Mouse (Mus musculus): ENCODE data around the gene Msx3. TPM values are rescaled to one million over a fixed set of nuclear protein-coding genes. Genes with fewer than 3 reads are reported as not detected.

Gene Msx3
- polyA plus RNA-seq, 1 experiment from 2014 or later = 0.10 TPM

DNA sequence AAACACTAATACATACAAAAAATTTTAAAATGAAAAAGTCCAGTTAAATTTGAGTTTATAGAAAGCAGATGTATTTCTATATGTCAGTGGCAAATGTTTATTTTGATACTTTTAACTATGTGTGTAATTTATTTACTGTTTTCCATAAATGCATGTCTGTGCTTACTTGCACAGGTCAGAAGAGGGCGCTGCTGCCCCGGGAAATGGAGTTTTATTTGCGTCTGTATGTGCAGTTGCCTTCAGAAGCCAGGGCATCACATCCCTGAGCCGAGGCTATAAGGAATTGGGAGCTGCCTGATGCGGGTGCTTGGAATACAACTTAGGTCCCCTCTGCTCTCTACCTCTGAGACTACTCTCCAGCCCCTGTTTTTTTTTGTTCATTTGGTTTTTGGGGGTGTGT is 29.8 kb upstream of the Msx3 start:
- no peak overlapping the region for H3K27ac ChIP-seq
- no peak overlapping the region for H3K4me3 ChIP-seq (replicated peaks)
- no peaks in the 10 kb centered on the region for H3K9me3 ChIP-seq
- no peaks in the 10 kb centered on the region for H3K36me3 ChIP-seq
- H3K27me3 ChIP-seq = peaks cover 57% of the 10 kb centered on the region
- 4% methylated on average over 5 of the region's 5 CpGs for WGBS
- H3K4me2 ChIP-seq = no peak overlapping the region
- H3K4me1 ChIP-seq (replicated peaks) = peaks cover 13% of the 10 kb centered on the region
- ATAC-seq (ENCODE audit: insufficient number of reproducible peaks, insufficient read depth, low FRiP score, low TSS enrichment, low read depth) = no peak
- H3K9ac ChIP-seq (replicated peaks) = no peak overlapping the region

DNA sequence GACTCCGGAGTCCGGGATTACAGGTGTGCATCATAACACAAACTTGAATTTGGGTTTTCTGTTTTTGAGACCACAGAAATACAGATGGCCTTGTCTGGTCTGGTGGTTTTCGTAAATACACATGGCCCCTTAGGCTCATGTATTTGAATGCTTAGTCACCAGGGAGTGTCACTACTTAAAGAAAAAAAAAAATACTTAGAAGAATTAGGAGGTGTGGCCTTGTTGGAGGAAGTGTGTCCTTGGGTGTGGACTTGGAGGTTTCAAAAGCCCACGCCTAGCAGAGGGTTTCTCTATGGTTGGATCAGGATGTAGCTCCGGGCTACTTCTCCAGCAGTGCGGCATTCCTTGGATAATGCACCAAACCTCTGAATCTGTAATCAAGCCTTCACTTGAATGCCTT is 28.8 kb upstream of the Msx3 start:
- ATAC-seq (ENCODE audit: insufficient number of reproducible peaks, insufficient read depth, low FRiP score, low TSS enrichment, low read depth) = no peak
- Histone ChIP-seq H3K9ac (replicated peaks) (no peak overlapping the region), H3K27me3 (peaks cover 49% of the 10 kb centered on the region), H3K36me3 (no peaks in the 10 kb centered on the region), H3K4me3 (replicated peaks) (no peak overlapping the region), H3K4me2 (no peak overlapping the region), H3K9me3 (no peaks in the 10 kb centered on the region), H3K27ac (no peak overlapping the region), H3K4me1 (replicated peaks) (peaks cover 13% of the 10 kb centered on the region)
- WGBS = 80% methylated on average over 6 of the region's 6 CpGs

DNA sequence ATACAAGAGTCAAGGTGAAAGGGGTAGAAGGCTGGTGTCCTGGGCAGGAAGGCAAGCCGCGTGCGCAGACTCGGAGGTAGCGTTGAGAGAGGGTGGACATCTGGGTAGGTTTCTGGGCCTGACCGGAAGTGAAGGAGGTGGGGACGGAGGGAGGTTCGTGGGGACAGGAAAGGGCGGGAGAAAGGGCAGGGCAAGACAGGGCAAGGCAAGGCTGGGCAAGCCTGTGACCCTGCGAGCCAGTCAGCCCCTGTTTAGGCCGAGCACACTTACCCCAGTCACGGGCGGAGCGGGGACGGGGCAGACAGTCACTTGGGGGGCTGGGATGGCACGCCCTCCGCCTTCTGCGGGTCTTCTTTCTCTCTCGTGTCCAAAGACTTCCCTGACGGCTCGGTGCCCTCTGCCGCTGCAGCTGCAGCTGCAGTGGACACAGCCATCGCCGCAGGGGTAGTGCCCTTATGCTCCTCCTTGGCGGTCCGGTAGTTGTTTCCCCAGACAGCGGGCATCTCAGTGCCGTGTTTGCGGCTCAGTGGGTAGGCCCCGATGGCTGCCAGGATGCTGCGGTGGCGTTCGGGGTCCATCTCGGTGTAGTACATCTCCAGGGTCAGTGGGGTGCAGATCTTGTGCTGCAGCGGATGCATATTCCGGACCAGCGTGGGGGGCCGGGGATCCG is 21.3 kb upstream of the Msx3 start:
- H3K27me3 ChIP-seq = peaks cover 33% of the 10 kb centered on the region
- H3K36me3 ChIP-seq = no peaks in the 10 kb centered on the region
- peak overlapping the region; percentile 50 for H3K9ac ChIP-seq (replicated peaks)
- no peak overlapping the region for H3K27ac ChIP-seq
- ATAC-seq (ENCODE audit: insufficient number of reproducible peaks, insufficient read depth, low FRiP score, low TSS enrichment, low read depth) = no peak
- no peaks in the 10 kb centered on the region for H3K4me1 ChIP-seq (replicated peaks)
- H3K4me3 ChIP-seq (replicated peaks) = peak overlapping the region; percentile 29
- H3K4me2 ChIP-seq = peak overlapping the region; percentile 50
- 33% methylated on average over 39 of the region's 39 CpGs for WGBS
- no peaks in the 10 kb centered on the region for H3K9me3 ChIP-seq

DNA sequence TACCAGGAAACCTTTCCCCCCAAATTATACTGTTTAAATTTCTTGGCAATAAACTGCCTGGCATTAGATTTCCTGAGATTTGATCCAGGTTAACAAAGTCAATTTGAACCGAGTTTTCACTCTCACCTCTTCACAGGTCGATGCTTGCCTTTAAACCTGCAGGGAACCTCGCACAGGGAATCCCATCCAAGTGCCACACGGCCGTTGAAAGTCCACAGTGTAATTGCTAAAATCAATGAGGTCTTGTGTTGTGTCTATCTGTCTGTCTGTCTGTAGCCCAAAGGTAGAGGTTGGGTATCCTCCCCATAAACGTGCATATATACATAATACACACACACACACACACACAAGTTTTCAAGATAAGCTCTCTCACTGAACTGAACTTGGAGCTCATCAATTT is 18.5 kb upstream of the Msx3 start:
- Histone ChIP-seq H3K27ac (no peak overlapping the region), H3K4me2 (no peak overlapping the region), H3K4me3 (replicated peaks) (no peak overlapping the region), H3K36me3 (no peaks in the 10 kb centered on the region), H3K27me3 (peaks cover 51% of the 10 kb centered on the region), H3K4me1 (replicated peaks) (no peaks in the 10 kb centered on the region), H3K9ac (replicated peaks) (no peak overlapping the region), H3K9me3 (no peaks in the 10 kb centered on the region)
- WGBS = 66% methylated on average over 6 of the region's 6 CpGs
- ATAC-seq (ENCODE audit: insufficient number of reproducible peaks, insufficient read depth, low FRiP score, low TSS enrichment, low read depth) = no peak

DNA sequence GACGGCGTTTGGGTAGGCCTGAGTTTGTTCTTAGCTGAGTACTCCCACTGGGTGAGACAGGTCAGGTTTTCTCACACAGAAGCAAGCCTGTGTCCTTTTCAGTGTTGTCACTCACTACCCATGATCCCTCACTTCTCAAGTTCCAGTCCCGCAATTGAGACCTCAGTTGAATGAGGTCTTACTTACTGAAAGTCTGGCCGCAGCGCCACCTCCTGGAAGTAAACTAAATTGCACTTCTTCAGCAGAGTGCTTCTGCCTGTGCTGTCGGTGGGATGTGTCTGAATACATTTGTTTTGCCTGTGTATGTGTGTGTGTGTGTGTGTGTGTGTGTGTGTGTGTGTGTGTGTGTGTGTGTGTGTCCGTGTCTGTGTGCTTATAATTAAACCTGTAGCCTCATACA is 14.2 kb upstream of the Msx3 start:
- H3K9ac ChIP-seq (replicated peaks) = no peak overlapping the region
- peaks cover 24% of the 10 kb centered on the region for H3K4me1 ChIP-seq (replicated peaks)
- no peaks in the 10 kb centered on the region for H3K36me3 ChIP-seq
- peaks cover 84% of the 10 kb centered on the region for H3K27me3 ChIP-seq
- 16% methylated on average over 7 of the region's 7 CpGs for WGBS
- H3K4me3 ChIP-seq (replicated peaks) = no peak overlapping the region
- no peaks in the 10 kb centered on the region for H3K9me3 ChIP-seq
- H3K27ac ChIP-seq = no peak overlapping the region
- no peak for ATAC-seq (ENCODE audit: insufficient number of reproducible peaks, insufficient read depth, low FRiP score, low TSS enrichment, low read depth)
- no peak overlapping the region for H3K4me2 ChIP-seq

DNA sequence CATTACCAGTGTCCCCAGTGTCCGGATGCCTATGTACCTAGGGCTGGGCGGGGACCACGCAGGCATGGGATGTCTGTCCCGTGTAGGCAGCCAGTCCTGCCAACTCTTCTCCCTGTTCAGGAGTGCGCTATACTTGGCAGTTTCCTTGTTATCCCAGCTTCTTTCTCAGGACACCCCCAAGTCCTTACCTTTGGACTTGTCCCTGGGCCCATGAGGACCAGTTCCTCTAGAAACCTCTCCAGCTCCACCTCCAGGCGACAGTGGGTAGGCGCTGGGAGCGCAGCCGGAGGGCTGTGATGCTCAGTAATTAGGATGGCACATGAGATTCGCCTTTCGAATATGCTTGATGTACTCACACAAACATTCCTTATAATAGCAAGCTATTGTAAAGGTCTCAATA is 13.4 kb upstream of the Msx3 start:
- H3K4me3 ChIP-seq (replicated peaks) = no peak overlapping the region
- no peaks in the 10 kb centered on the region for H3K9me3 ChIP-seq
- H3K4me2 ChIP-seq = 0 out of 2 replicates have a peak overlapping the region, but pooled peaks have one; percentile 90
- H3K9ac ChIP-seq (replicated peaks) = no peak overlapping the region
- H3K4me1 ChIP-seq (replicated peaks) = peaks cover 29% of the 10 kb centered on the region
- no peak overlapping the region for H3K27ac ChIP-seq
- no peaks in the 10 kb centered on the region for H3K36me3 ChIP-seq
- 21% methylated on average over 11 of the region's 11 CpGs for WGBS
- ATAC-seq (ENCODE audit: insufficient number of reproducible peaks, insufficient read depth, low FRiP score, low TSS enrichment, low read depth) = no peak
- H3K27me3 ChIP-seq = peaks cover 87% of the 10 kb centered on the region

DNA sequence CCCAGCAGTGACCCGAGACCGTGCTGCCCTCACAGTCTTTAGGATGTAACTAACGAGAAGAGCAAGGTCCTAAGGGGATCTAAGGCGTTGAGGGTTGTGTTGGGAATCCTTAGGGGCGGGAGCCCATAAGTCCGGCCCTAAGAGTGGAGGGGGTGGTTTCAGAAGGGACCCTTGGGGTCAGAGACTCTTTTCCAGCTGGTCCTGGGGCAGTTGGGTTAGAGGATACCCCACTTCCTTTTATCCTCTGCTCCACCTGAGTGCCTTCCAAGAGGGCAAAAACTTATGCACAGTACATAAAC is 12.9 kb upstream of the Msx3 start:
- WGBS = 2% methylated on average over 6 of the region's 6 CpGs
- H3K27ac ChIP-seq = no peak overlapping the region
- H3K9ac ChIP-seq (replicated peaks) = no peak overlapping the region
- H3K4me2 ChIP-seq = peak overlapping the region; percentile 90
- no peak for ATAC-seq (ENCODE audit: insufficient number of reproducible peaks, insufficient read depth, low FRiP score, low TSS enrichment, low read depth)
- H3K27me3 ChIP-seq = peaks cover 92% of the 10 kb centered on the region
- H3K4me1 ChIP-seq (replicated peaks) = peaks cover 29% of the 10 kb centered on the region
- H3K9me3 ChIP-seq = no peaks in the 10 kb centered on the region
- peak overlapping the region; percentile 45 for H3K4me3 ChIP-seq (replicated peaks)
- H3K36me3 ChIP-seq = no peaks in the 10 kb centered on the region

DNA sequence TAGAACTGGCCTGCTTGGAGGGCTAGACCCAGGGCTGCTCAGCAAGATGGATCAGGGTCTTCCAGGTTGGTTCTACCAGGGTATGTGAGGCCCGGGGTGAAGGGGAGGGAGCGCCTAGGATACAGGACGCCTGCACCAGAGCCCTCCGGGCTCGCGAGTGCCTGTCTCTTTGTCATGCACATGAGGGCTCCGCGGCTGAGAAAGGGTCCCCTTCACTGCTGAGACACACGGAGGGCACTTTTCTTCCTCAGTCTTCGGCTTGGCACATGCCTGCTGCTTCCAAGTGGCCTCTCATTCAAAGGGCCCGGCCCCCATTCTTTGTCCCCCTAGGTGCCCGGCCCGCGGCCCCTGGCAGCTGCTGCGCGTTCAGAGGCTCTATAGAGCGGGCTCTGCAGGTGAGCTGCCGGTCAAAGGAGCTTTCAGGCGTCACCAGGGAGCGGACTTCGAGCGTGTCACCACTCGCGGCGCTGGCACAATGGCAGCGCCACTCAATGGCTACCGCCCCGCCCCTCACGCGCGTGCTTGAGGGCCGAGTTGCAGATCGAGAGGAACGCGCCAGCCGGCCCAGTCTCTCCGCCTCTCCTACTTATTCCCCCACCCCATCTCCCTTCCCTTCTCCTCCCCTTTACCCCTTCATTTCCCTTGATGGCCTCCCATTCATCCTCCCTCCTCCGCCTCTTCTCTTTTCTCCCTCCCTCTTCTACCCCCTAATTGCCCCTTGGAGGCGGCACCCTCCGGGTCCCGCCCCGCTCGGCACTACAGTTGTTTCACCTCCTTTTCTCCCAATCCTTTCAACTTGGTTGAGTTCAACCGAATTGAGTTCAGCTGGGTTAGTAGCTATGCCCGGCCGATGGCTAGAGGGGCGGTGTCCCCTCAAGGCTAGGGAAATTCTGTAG is 12.3 kb upstream of the Msx3 start:
- H3K9ac ChIP-seq (replicated peaks) = peak overlapping the region; percentile 53
- no peaks in the 10 kb centered on the region for H3K36me3 ChIP-seq
- H3K9me3 ChIP-seq = no peaks in the 10 kb centered on the region
- H3K27ac ChIP-seq = no peak overlapping the region
- peaks cover 29% of the 10 kb centered on the region for H3K4me1 ChIP-seq (replicated peaks)
- peak overlapping the region; percentile 90 for H3K4me2 ChIP-seq
- H3K4me3 ChIP-seq (replicated peaks) = peak overlapping the region; percentile 45
- ATAC-seq (ENCODE audit: insufficient number of reproducible peaks, insufficient read depth, low FRiP score, low TSS enrichment, low read depth) = no peak
- peaks cover 98% of the 10 kb centered on the region for H3K27me3 ChIP-seq
- 1% methylated on average over 47 of the region's 47 CpGs for WGBS

DNA sequence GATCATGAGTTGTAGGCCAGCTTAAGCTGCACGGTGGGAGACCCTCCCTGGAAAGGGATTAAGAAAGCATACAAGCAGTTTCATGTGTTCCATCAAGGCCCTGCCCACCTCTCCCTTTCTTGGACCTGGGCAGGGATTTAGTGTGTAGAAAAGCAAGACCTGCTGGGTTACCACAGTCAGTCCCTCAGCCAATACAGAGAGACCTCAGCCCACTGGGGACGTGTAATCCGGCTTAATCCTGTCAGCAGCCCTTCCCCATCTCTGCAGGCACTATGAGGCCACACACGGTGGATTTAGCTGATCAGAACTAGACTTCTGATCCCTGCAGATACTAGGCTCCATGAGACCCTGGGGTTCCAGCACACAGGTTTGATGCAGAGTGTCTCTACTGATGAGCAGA is 10.7 kb upstream of the Msx3 start:
- WGBS = 42% methylated on average over 4 of the region's 4 CpGs
- peaks cover 29% of the 10 kb centered on the region for H3K4me1 ChIP-seq (replicated peaks)
- peaks cover 100% of the 10 kb centered on the region for H3K27me3 ChIP-seq
- H3K4me3 ChIP-seq (replicated peaks) = no peak overlapping the region
- no peaks in the 10 kb centered on the region for H3K9me3 ChIP-seq
- H3K4me2 ChIP-seq = no peak overlapping the region
- no peak overlapping the region for H3K9ac ChIP-seq (replicated peaks)
- no peak for ATAC-seq (ENCODE audit: insufficient number of reproducible peaks, insufficient read depth, low FRiP score, low TSS enrichment, low read depth)
- H3K27ac ChIP-seq = no peak overlapping the region
- no peaks in the 10 kb centered on the region for H3K36me3 ChIP-seq

DNA sequence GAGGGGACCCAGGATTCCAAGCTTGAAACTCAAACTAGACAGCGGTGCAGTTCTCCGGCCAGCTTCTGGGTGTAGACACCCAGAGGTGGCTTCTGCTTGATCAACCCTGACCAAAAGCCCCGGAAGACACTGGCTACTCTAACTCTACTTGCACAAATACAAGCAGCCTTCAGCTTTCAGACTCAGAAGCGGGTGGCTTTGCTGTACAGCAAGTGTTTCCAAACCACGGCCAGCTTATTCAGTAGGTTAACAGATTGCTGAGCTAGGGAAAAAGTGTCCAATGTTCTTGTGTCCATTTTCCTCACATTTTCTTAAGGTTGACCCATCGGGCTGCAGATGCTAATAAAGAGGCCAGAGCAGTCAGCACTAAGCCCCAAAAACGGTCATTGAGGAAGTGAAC is 9.6 kb upstream of the Msx3 start:
- no peak overlapping the region for H3K27ac ChIP-seq
- H3K36me3 ChIP-seq = no peaks in the 10 kb centered on the region
- WGBS = 18% methylated on average over 7 of the region's 7 CpGs
- ATAC-seq (ENCODE audit: insufficient number of reproducible peaks, insufficient read depth, low FRiP score, low TSS enrichment, low read depth) = no peak
- peaks cover 90% of the 10 kb centered on the region for H3K27me3 ChIP-seq
- peaks cover 29% of the 10 kb centered on the region for H3K4me1 ChIP-seq (replicated peaks)
- peak overlapping the region; percentile 90 for H3K4me2 ChIP-seq
- peak overlapping the region; percentile 69 for H3K9ac ChIP-seq (replicated peaks)
- no peaks in the 10 kb centered on the region for H3K9me3 ChIP-seq
- H3K4me3 ChIP-seq (replicated peaks) = peak overlapping the region; percentile 49

DNA sequence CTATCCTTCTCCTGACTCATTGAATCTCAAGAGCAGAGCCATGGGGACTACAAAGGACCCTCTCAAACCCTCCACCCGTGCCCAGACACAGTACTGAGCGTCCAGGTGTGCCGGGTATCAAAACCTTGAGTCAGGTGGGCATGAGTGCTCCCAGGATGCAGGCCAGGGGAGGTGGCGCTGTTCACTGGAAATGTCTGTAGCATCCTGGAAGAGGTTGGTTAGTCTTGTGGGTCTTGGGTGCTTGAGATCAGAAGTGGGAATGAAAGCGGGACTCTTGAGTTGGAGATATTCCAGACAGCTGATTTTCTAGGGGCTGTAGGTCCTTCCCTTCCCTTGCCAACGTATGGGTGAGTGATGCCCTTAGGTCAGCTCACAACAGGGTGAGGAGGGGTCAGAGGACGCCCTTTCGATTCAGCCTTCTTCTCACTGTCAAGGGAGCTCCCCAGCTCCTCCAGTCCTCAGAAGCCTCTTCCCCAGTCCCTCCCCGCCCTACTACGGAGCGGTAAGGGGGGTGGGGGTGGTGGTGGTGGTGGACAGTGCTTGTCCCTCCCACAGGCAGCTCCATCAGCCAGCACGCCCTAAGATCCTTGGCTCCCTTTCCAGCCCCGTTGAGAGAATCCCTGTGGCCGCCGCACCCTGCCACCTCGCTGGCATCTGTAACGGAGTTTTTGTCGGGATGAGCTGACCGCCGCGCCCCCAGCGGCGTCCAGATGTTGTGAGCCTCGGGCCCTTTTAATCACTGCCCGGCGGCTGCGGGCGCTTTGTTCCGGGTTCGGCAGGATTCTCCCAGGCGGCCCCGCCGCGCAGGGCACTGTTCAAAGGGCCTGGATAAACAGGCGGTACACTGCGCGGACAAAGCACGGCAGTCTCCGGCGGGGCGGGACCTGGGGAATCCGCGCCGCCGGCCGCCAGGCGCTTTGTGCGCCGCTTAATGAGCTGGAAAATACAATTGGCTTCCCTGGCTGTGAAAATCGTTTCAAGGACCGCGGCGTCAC is 8.8 kb upstream of the Msx3 start:
- no peak overlapping the region for H3K27ac ChIP-seq
- peak overlapping the region; percentile 90 for H3K4me2 ChIP-seq
- no peaks in the 10 kb centered on the region for H3K9me3 ChIP-seq
- 3% methylated on average over 53 of the region's 53 CpGs for WGBS
- H3K9ac ChIP-seq (replicated peaks) = peak overlapping the region; percentile 69
- H3K36me3 ChIP-seq = no peaks in the 10 kb centered on the region
- peaks cover 29% of the 10 kb centered on the region for H3K4me1 ChIP-seq (replicated peaks)
- H3K27me3 ChIP-seq = peaks cover 87% of the 10 kb centered on the region
- H3K4me3 ChIP-seq (replicated peaks) = peak overlapping the region; percentile 49
- ATAC-seq (ENCODE audit: insufficient number of reproducible peaks, insufficient read depth, low FRiP score, low TSS enrichment, low read depth) = 0 out of 2 replicates have a peak, but pooled peaks have one; percentile 54

All from limb, embryonic 12.5 days (tissue).